Mouse (Mus musculus): ENCODE data around the gene Chst10. TPM values are rescaled to one million over a fixed set of nuclear protein-coding genes. Genes with fewer than 3 reads are reported as not detected.

Chst10 gene
- 1.1 and 1.3 TPM in 2 replicates for polyA plus RNA-seq (2012; rRNA removed)

GRCm38 (mm10) chr1:38897431-38898248 is at the start of gene Chst10:
Gene Chst10, minus strand, starts transcription at chr1:38898161.

GRCm38 (mm10) chr1:38938849-38939248 is 40.9 kb upstream of the Chst10 start, which contains the start of gene Nms:
Gene Nms, plus strand, starts transcription at chr1:38939149.

GRCm38 (mm10) chr1:38836477-38836872 is 61.5 kb downstream of the Chst10 start, which contains the start of gene Lonrf2:
Gene Lonrf2, minus strand, starts transcription at chr1:38836711.

Other genes starting within 250 kb of the Chst10 start
- gene Aff3, start 233.2 kb downstream of the Chst10 start, polyA plus RNA-seq (2012; rRNA removed), result 1.6 and 2.7 TPM in 2 replicates
- 0.43 and 0.52 TPM in 2 replicates for gene Lonrf2, start 61.5 kb downstream of the Chst10 start, polyA plus RNA-seq (2012; rRNA removed)
- gene Nms, start 41.0 kb upstream of the Chst10 start, polyA plus RNA-seq (2012; rRNA removed), result not detected in 2 replicates
- gene Pdcl3, start 87.4 kb upstream of the Chst10 start, polyA plus RNA-seq (2012; rRNA removed), result 25.9 and 28.2 TPM in 2 replicates